Mouse (Mus musculus): ENCODE data around the gene Tmem39b. TPM values are rescaled to one million over a fixed set of nuclear protein-coding genes. Genes with fewer than 3 reads are reported as not detected.

The Tmem39b gene
- polyA plus RNA-seq, 1 experiment from 2014 or later, result 2.3 TPM

GRCm38 (mm10) chr4:129648656-129649055 is 48.0 kb downstream of the Tmem39b start:
- Histone ChIP-seq H3K9me3 (ENCODE audit: low read length) (no peaks in the 10 kb centered on the region), H3K27me3 (ENCODE audit: insufficient read depth, low read length) (no peaks in the 10 kb centered on the region), H3K4me2 (ENCODE audit: low read depth, low read length) (no peak overlapping the region), H3K27ac (ENCODE audit: low read depth) (no peak overlapping the region), H3K36me3 (replicated peaks; ENCODE audit: insufficient read depth, low read length) (peaks cover 63% of the 10 kb centered on the region), H3K4me3 (ENCODE audit: low read depth, low read length) (no peak overlapping the region), H3K4me1 (ENCODE audit: insufficient read depth) (no peaks in the 10 kb centered on the region), H3K9ac (replicated peaks) (no peak overlapping the region)
- ATAC-seq (no peak), DNase-seq (no peak)
- TF ChIP-seq EP300 (IDR thresholded peaks at IDR 0.05; ENCODE audit: low read depth), result no peak
- no peak for TF ChIP-seq CTCF (IDR thresholded peaks at IDR 0.05; ENCODE audit: low read depth)
- 59% methylated on average over 1 of the region's 1 CpGs for WGBS (ENCODE audit: insufficient replicate concordance)

GRCm38 (mm10) chr4:129645204-129645603 is 51.4 kb downstream of the Tmem39b start:
- no peaks in the 10 kb centered on the region for H3K9me3 ChIP-seq (ENCODE audit: low read length)
- no peak overlapping the region for H3K27ac ChIP-seq (ENCODE audit: low read depth)
- H3K36me3 ChIP-seq (replicated peaks; ENCODE audit: insufficient read depth, low read length), result peaks cover 43% of the 10 kb centered on the region
- 55% methylated on average over 6 of the region's 6 CpGs for WGBS (ENCODE audit: insufficient replicate concordance)
- DNase-seq (no peak), ATAC-seq (no peak)
- no peak overlapping the region for H3K9ac ChIP-seq (replicated peaks)
- TF ChIP-seq EP300 (IDR thresholded peaks at IDR 0.05; ENCODE audit: low read depth) (no peak), CTCF (IDR thresholded peaks at IDR 0.05; ENCODE audit: low read depth) (no peak)
- H3K27me3 ChIP-seq (ENCODE audit: insufficient read depth, low read length), result no peaks in the 10 kb centered on the region
- no peak overlapping the region for H3K4me3 ChIP-seq (ENCODE audit: low read depth, low read length)
- H3K4me2 ChIP-seq (ENCODE audit: low read depth, low read length), result no peak overlapping the region
- H3K4me1 ChIP-seq (ENCODE audit: insufficient read depth), result peaks cover 6% of the 10 kb centered on the region; the same call in 1 of the 2 replicates

- Histone ChIP-seq H3K27ac (ENCODE audit: low read depth) (peak overlapping the region; percentile 48; the same call in 1 of the 2 replicates), H3K4me3 (ENCODE audit: low read depth, low read length) (0 out of 2 replicates have a peak overlapping the region, but pooled peaks have one; percentile 75), H3K4me2 (ENCODE audit: low read depth, low read length) (peak overlapping the region; percentile 96), H3K27me3 (ENCODE audit: insufficient read depth, low read length) (no peaks in the 10 kb centered on the region), H3K4me1 (ENCODE audit: insufficient read depth) (peaks cover 19% of the 10 kb centered on the region), H3K9me3 (ENCODE audit: low read length) (no peaks in the 10 kb centered on the region), H3K36me3 (replicated peaks; ENCODE audit: insufficient read depth, low read length) (peaks cover 38% of the 10 kb centered on the region), H3K9ac (replicated peaks) (no peak overlapping the region)
- DNase-seq (no peak), ATAC-seq (no peak)
- no peak for TF ChIP-seq CTCF (IDR thresholded peaks at IDR 0.05; ENCODE audit: low read depth)
- TF ChIP-seq EP300 (IDR thresholded peaks at IDR 0.05; ENCODE audit: low read depth), result no peak
- 59% methylated on average over 5 of the region's 5 CpGs for WGBS (ENCODE audit: insufficient replicate concordance)
Observed at GRCm38 (mm10) chr4:129641756-129642155, 54.9 kb downstream of the Tmem39b start.

GRCm38 (mm10) chr4:129640638-129641467 is 55.8 kb downstream of the Tmem39b start, which contains the start of gene Txlna:
Gene Txlna (minus strand): TSS chr4:129641065.
- Histone ChIP-seq H3K9ac (replicated peaks) (peak within 1 kb of the TSS; percentile 70), H3K4me2 (ENCODE audit: low read depth, low read length) (peak within 1 kb of the TSS; percentile 96), H3K27ac (ENCODE audit: low read depth) (peak within 1 kb of the TSS; percentile 81), H3K27me3 (ENCODE audit: insufficient read depth, low read length) (no peaks in the 10 kb centered on the region), H3K4me1 (ENCODE audit: insufficient read depth) (peaks cover 19% of the 10 kb centered on the region), H3K4me3 (ENCODE audit: low read depth, low read length) (peak within 1 kb of the TSS; percentile 75), H3K36me3 (replicated peaks; ENCODE audit: insufficient read depth, low read length) (peaks cover 41% of the 10 kb centered on the region), H3K9me3 (ENCODE audit: low read length) (no peaks in the 10 kb centered on the region)
- no peak; the same call in 1 of the 2 replicates for TF ChIP-seq EP300 (IDR thresholded peaks at IDR 0.05; ENCODE audit: low read depth)
- no peak for TF ChIP-seq CTCF (IDR thresholded peaks at IDR 0.05; ENCODE audit: low read depth)
- DNase-seq, result peak; percentile 96
- ATAC-seq, result peak; percentile 95
- WGBS (ENCODE audit: insufficient replicate concordance), result under 1% methylated on average over 59 of the region's 60 CpGs

GRCm38 (mm10) chr4:129640101-129640637 is 56.5 kb downstream of the Tmem39b start:
- peak overlapping the region; percentile 96 for H3K4me2 ChIP-seq (ENCODE audit: low read depth, low read length)
- TF ChIP-seq EP300 (IDR thresholded peaks at IDR 0.05; ENCODE audit: low read depth), result no peak
- TF ChIP-seq CTCF (IDR thresholded peaks at IDR 0.05; ENCODE audit: low read depth), result no peak
- peaks cover 41% of the 10 kb centered on the region for H3K36me3 ChIP-seq (replicated peaks; ENCODE audit: insufficient read depth, low read length)
- H3K9ac ChIP-seq (replicated peaks), result peak overlapping the region; percentile 70
- H3K27me3 ChIP-seq (ENCODE audit: insufficient read depth, low read length), result no peaks in the 10 kb centered on the region
- peak overlapping the region; percentile 75 for H3K4me3 ChIP-seq (ENCODE audit: low read depth, low read length)
- DNase-seq, result peak; percentile 41
- no peaks in the 10 kb centered on the region for H3K9me3 ChIP-seq (ENCODE audit: low read length)
- H3K27ac ChIP-seq (ENCODE audit: low read depth), result peak overlapping the region; percentile 81
- 4% methylated on average over 17 of the region's 17 CpGs for WGBS (ENCODE audit: insufficient replicate concordance)
- ATAC-seq, result no peak
- H3K4me1 ChIP-seq (ENCODE audit: insufficient read depth), result peaks cover 19% of the 10 kb centered on the region

- DNase-seq (no peak), ATAC-seq (no peak)
- Histone ChIP-seq H3K4me2 (ENCODE audit: low read depth, low read length) (peak overlapping the region; percentile 96), H3K27ac (ENCODE audit: low read depth) (peak overlapping the region; percentile 81; the same call in 1 of the 2 replicates), H3K4me1 (ENCODE audit: insufficient read depth) (peaks cover 19% of the 10 kb centered on the region), H3K27me3 (ENCODE audit: insufficient read depth, low read length) (no peaks in the 10 kb centered on the region), H3K36me3 (replicated peaks; ENCODE audit: insufficient read depth, low read length) (peaks cover 44% of the 10 kb centered on the region), H3K9ac (replicated peaks) (peak overlapping the region; percentile 38; the same call in 1 of the 2 replicates), H3K4me3 (ENCODE audit: low read depth, low read length) (no peak overlapping the region), H3K9me3 (ENCODE audit: low read length) (no peaks in the 10 kb centered on the region)
- TF ChIP-seq CTCF (IDR thresholded peaks at IDR 0.05; ENCODE audit: low read depth), result no peak
- no peak for TF ChIP-seq EP300 (IDR thresholded peaks at IDR 0.05; ENCODE audit: low read depth)
- 80% methylated on average over 15 of the region's 15 CpGs for WGBS (ENCODE audit: insufficient replicate concordance)
Observed at GRCm38 (mm10) chr4:129639221-129639620, 57.4 kb downstream of the Tmem39b start.

All from liver, postnatal 0 days (tissue).